Mouse (Mus musculus) small intestine, adult 10 weeks (tissue): Measurements from ENCODE around the gene Aif1l. TPM values are rescaled to one million over a fixed set of nuclear protein-coding genes. Genes with fewer than 3 reads are reported as not detected.

Experiments used
- polyA plus RNA-seq: library from polyadenylated mRNA; stranded (reverse); fragments of 350-450 nt; fragmentation: Illumina TruSeq; extraction: RNeasy Lipid Tissue Mini Kit (QIAGEN cat#74804); gene quantifications from one replicate; pipeline ENCODE4 v1.2.3, GENCODE M21; 2014; ENCODE audit warnings: low replicate concordance

The Aif1l gene
- 0.41 TPM for polyA plus RNA-seq

DNA sequence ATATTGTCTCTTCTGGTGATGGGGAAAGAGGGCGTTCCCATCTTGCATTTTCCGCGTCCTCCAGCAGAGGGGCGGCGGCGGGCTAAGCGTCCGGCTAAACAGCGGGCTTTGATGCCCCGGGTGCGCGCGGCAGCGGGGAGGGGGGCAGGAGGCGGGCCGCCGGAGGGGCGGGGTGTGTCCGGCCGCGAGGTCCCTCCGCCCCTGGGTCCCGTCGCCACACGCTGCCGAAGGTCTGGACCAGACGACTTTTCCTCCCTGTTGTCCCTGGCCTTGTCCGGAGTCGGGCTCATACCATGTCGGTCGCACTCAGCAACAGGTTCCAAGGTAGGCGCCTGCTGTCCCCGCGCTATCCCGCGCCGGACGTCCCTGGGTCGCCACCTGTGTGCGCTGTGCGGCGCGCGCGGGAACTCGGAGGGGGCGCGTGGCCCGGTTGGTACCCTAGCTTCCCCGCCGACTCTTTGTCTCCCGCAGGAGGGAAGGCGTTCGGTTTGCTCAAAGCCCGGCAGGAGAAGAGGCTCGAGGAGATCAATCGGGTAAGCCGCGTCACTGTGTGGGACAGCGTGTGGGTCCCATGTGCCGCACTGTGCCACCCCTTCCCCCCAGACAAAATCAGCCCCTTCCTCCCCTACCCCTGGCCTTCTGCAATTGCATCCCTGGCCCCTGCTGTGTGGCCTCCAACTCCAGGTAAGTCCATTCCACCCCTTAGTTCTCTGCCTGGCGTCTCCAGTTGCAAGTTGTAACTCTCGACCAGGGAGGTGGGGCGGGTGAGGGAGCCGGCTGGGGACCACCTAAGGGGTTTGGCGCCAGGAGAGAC is at the start of gene Aif1l:
Gene Aif1l, plus strand, starts transcription at position 82 of the 814 bp plus-strand sequence.

GRCm38 (mm10) chr2:31974141-31974808 is 24.3 kb downstream of the Aif1l start, which contains the start of gene Nup214:
Gene Nup214 (plus strand): TSS chr2:31974436.

Other genes starting within 250 kb of the Aif1l start
- gene Qrfp, start 139.6 kb upstream of the Aif1l start, polyA plus RNA-seq: 0.15 TPM
- gene Fibcd1, start 104.1 kb upstream of the Aif1l start, polyA plus RNA-seq: not detected
- 0.07 TPM for gene Lamc3, start 62.8 kb upstream of the Aif1l start, polyA plus RNA-seq
- gene Nup214, start 24.3 kb downstream of the Aif1l start, polyA plus RNA-seq: 21.7 TPM
- gene Fam78a, start 134.7 kb downstream of the Aif1l start, polyA plus RNA-seq: 1.8 TPM
- not detected for gene Plpp7, start 145.4 kb downstream of the Aif1l start, polyA plus RNA-seq
- 7.7 TPM for gene Prrc2b, start 200.9 kb downstream of the Aif1l start, polyA plus RNA-seq